Mouse (Mus musculus) stomach, embryonic 16.5 days (tissue): ENCODE data around the gene Zfp60. TPM values are rescaled to one million over a fixed set of nuclear protein-coding genes. Genes with fewer than 3 reads are reported as not detected.
"Not testable (repeated sequence)": the region's sequence is repeated elsewhere in the genome, so short reads cannot be mapped to it uniquely, and the experiment has no call there.

Experiments used
- ATAC-seq: fragments of 200-750 bp; cut with Nextera tagmentation; 2 replicates; pipeline ENCODE4 v1.8.0; 2017; ENCODE audit warnings: moderate number of reproducible peaks, moderate TSS enrichment; ENCODE audit not compliant: insufficient read depth, low FRiP score
- H3K27ac ChIP-seq: fragments of 300-500 bp; sonication (generic); 2 replicates; pipeline ENCODE4 v1.5.1; 2014; ENCODE audit warnings: low read length
- H3K27me3 ChIP-seq: fragments of 300-500 bp; sonication (generic); 2 replicates; pipeline ENCODE4 v1.6.1; 2014; ENCODE audit warnings: low read length, control low read depth, mixed read lengths; ENCODE audit not compliant: control insufficient read depth, insufficient read depth
- H3K36me3 ChIP-seq: fragments of 300-500 bp; sonication (generic); 2 replicates; pipeline ENCODE4 v1.6.1; 2014; ENCODE audit warnings: low read length; ENCODE audit not compliant: control insufficient read depth, insufficient read depth
- H3K4me1 ChIP-seq: fragments of 300-500 bp; sonication (generic); 2 replicates; pipeline ENCODE4 v1.6.1; 2014; ENCODE audit warnings: low read length, control low read depth, mixed read lengths; ENCODE audit not compliant: control insufficient read depth, insufficient read depth
- H3K4me2 ChIP-seq: fragments of 300-500 bp; sonication (generic); 2 replicates; pipeline ENCODE4 v1.6.1; 2014; ENCODE audit warnings: low read depth, low read length, mixed read lengths
- H3K4me3 ChIP-seq: fragments of 300-500 bp; sonication (generic); replicated peaks from 2 replicates; pipeline ENCODE4 v1.5.1; 2014; ENCODE audit warnings: mild to moderate bottlenecking, low read length
- H3K9ac ChIP-seq: fragments of 300-500 bp; sonication (generic); 2 replicates; pipeline ENCODE4 v1.6.1; 2014; ENCODE audit warnings: low read length
- H3K9me3 ChIP-seq: fragments of 300-500 bp; sonication (generic); replicated peaks from 2 replicates; pipeline ENCODE4 v1.6.1; 2016; ENCODE audit warnings: low read length, control low read depth; ENCODE audit not compliant: control insufficient read depth
- WGBS: fragments of 180-500 bp; shearing (Covaris S2); extraction: QIAGEN DNeasy Blood & Tissue Kit; methylation state at CpG from one replicate; pipeline ENCODE4 v1.1.7; 2014; 5-methylcytosine and 5-hydroxymethylcytosine counted together
- polyA plus RNA-seq: library from polyadenylated mRNA; unstranded; fragments of >200 nt; fragmentation: Nextera tagmentation; extraction: Ambion mirVana; gene quantifications from 2 replicates; pipeline ENCODE4 v1.2.1, GENCODE M21; 2015

Gene Zfp60
- polyA plus RNA-seq, 1 experiment from 2014 or later, result 28.2 TPM

DNA sequence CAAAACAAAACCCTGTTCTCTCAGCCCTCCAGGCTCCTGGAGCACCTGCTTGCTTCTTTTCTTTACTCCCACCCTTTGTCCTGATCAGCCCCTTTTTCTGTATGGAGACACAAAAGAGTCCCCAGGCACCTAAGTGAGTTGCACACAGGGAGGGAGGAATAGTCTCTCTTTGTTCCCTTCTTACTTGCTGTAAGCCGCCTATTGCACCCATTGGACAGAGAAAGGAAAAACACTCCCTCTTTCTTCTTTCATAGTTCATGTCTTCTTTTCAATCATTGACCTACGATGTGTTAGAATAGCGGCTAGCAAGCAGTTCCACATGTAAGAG lies 25.8 kb downstream of the Zfp60 start:
- no peaks in the 10 kb centered on the region for H3K36me3 ChIP-seq
- no peak for ATAC-seq
- WGBS, result 68% methylated on average over 3 of the region's 3 CpGs

GRCm38 (mm10) chr7:27765176-27765886 lies 34.1 kb downstream of the Zfp60 start:
- peak overlapping the region; percentile 42 for H3K4me3 ChIP-seq
- H3K4me2 ChIP-seq, result peak overlapping the region; percentile 58
- no peak overlapping the region for H3K27ac ChIP-seq
- no peak for ATAC-seq
- WGBS, result 6% methylated on average over 17 of the region's 17 CpGs
- no peaks in the 10 kb centered on the region for H3K9me3 ChIP-seq
- peak overlapping the region; percentile 55 for H3K9ac ChIP-seq
- H3K4me1 ChIP-seq, result no peaks in the 10 kb centered on the region
- no peaks in the 10 kb centered on the region for H3K36me3 ChIP-seq
- no peaks in the 10 kb centered on the region for H3K27me3 ChIP-seq

More for the DNA sequence above, 25.8 kb downstream of the Zfp60 start:
- H3K4me1 ChIP-seq, result no peaks in the 10 kb centered on the region
- H3K4me3 ChIP-seq, result no peak overlapping the region
- H3K4me2 ChIP-seq, result no peak overlapping the region
- H3K27ac ChIP-seq, result no peak overlapping the region
- no peaks in the 10 kb centered on the region; the same call in 1 of the 2 replicates for H3K9me3 ChIP-seq
- H3K27me3 ChIP-seq, result no peaks in the 10 kb centered on the region
- H3K9ac ChIP-seq, result no peak overlapping the region

- 76% methylated on average over 5 of the region's 5 CpGs for WGBS
- no peak overlapping the region for H3K9ac ChIP-seq
- H3K4me1 ChIP-seq, result no peaks in the 10 kb centered on the region
- H3K27me3 ChIP-seq, result no peaks in the 10 kb centered on the region
- H3K36me3 ChIP-seq, result no peaks in the 10 kb centered on the region
- H3K4me2 ChIP-seq, result no peak overlapping the region
- no peak overlapping the region for H3K4me3 ChIP-seq
- no peak overlapping the region for H3K27ac ChIP-seq
- ATAC-seq, result no peak
- H3K9me3 ChIP-seq, result peaks cover 13% of the 10 kb centered on the region
Observed at GRCm38 (mm10) chr7:27789306-27789705, 58.1 kb downstream of the Zfp60 start.

GRCm38 (mm10) chr7:27793865-27794264 lies 62.7 kb downstream of the Zfp60 start:
- H3K9ac ChIP-seq, H3K4me2 ChIP-seq, H3K9me3 ChIP-seq, H3K36me3 ChIP-seq, ATAC-seq, H3K4me3 ChIP-seq, H3K27me3 ChIP-seq, H3K27ac ChIP-seq, H3K4me1 ChIP-seq: not testable (repeated sequence)
- 46% methylated on average over 3 of the region's 3 CpGs for WGBS

DNA sequence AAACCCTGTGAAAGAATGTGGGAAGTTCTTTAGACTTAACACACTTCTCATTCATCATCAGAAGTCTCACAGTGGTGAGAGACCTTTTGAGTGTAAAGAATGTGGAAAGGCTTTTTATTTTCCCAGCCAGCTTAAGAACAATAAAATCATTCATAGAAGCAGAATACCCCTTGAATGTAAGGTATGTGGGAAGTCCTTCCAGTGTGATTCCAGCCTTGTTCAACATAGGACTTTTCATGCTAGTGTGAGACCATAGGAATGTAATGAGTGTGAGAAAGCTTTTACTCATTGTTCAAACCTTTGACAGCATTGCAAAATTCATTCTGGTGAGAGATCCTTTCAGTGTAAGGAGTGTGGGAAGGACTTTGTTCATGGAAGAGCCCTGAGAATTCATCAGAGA lies 63.4 kb downstream of the Zfp60 start:
- Histone ChIP-seq H3K27me3 (no peaks in the 10 kb centered on the region), H3K4me2 (no peak overlapping the region), H3K4me3 (no peak overlapping the region), H3K36me3 (no peaks in the 10 kb centered on the region), H3K4me1 (0 out of 2 replicates have a peak, but pooled peaks cover 3% of the 10 kb centered on the region), H3K9ac (no peak overlapping the region), H3K27ac (no peak overlapping the region), H3K9me3 (0 out of 2 replicates have a peak, but pooled peaks cover 4% of the 10 kb centered on the region)
- no peak for ATAC-seq

DNA sequence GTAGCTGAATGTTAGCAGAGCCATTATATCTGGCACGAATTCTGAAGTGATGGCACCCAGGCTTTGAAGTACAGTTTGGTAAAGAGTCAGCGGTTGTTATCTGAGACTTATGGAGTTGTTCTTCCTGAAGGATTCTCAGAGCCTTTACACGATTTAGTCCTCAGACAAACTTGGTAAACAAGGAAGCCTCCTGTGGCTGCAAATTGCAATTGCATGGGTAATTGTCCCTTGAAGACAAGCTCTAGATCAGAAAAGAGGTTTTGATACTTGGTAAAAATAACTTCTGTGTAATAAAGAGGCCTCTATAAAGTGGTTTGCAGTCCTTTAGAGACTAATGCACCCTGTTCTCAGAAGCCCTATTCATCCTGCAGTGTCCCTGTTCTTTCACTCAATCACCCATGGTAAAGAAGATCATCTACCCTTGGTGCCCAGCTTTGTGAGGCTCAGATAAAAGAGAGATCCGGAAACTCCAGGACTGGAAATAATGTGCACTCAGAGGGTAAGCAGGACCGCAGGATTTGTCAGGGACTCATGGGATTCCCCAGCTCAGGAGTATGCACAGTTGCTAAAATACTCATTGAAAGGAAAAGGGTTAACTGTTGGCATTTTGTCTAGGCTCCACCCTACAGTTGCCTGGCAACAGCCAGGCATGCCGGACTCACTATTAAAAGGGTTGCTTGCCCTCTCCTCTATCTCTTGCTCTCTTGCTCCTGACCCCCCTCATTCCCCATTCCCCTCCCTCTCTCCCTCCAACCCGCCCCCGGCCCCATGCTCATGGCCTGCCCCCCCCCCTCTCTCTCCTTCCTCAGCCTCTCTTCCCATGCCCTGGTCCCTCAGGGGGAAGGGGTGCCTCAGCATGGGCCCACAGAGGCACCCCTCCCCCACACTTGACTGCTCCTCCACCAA lies 67.0 kb downstream of the Zfp60 start:
- H3K4me3 ChIP-seq, result no peak overlapping the region
- no peak overlapping the region for H3K9ac ChIP-seq
- WGBS, result 29% methylated on average over 7 of the region's 8 CpGs
- no peaks in the 10 kb centered on the region for H3K27me3 ChIP-seq
- 0 out of 2 replicates have a peak, but pooled peaks have one; percentile 53 for ATAC-seq
- H3K27ac ChIP-seq, result no peak overlapping the region
- 0 out of 2 replicates have a peak overlapping the region, but pooled peaks have one; percentile 21 for H3K4me2 ChIP-seq
- 0 out of 2 replicates have a peak, but pooled peaks cover 4% of the 10 kb centered on the region for H3K9me3 ChIP-seq
- 0 out of 2 replicates have a peak, but pooled peaks cover 3% of the 10 kb centered on the region for H3K4me1 ChIP-seq
- H3K36me3 ChIP-seq, result no peaks in the 10 kb centered on the region

DNA sequence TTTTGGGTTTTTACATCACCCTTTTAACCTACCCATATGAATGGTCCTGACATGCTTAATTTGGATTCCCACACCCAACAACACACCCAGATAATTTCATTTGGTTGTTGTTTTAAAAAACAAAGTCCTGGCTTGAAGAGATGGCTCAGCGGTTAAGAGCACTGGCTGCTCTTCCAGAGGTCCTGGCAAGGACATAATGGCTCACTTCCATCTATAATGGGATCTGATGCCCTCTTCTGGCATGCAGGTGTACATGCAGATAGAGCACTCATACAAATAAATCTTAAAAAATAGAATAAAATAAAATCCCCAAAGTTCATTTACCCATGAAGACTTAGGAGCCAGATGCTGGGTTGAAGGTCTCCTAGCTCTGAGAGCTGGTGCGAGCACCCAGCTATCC lies 69.9 kb downstream of the Zfp60 start:
- Histone ChIP-seq H3K4me2 (no peak overlapping the region), H3K9me3 (0 out of 2 replicates have a peak, but pooled peaks cover 4% of the 10 kb centered on the region), H3K9ac (no peak overlapping the region), H3K36me3 (no peaks in the 10 kb centered on the region), H3K27me3 (no peaks in the 10 kb centered on the region), H3K4me3 (no peak overlapping the region), H3K27ac (no peak overlapping the region), H3K4me1 (0 out of 2 replicates have a peak, but pooled peaks cover 3% of the 10 kb centered on the region)
- ATAC-seq, result no peak
- 44% methylated on average over 2 of the region's 2 CpGs for WGBS

DNA sequence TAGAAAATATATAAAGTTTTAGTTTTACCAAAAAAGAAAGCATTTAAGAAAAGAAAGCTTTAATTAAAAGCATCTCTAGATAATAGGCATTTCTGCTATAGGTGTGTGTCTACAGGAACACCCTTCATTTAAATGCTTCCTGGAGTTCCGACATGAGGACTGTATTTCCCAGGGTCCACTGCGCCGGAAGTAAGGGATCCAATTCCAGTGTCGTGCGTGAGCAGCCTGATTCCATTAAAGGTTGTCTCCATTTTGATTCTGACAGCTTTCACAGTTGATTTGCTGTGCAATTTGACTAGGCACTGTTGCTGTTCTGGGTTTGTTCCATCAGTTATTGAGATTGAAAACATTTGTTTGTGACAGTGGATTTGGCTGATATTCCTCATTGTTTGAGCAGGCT lies 71.8 kb downstream of the Zfp60 start:
- no peaks in the 10 kb centered on the region for H3K9me3 ChIP-seq
- ATAC-seq, result no peak
- WGBS, result 73% methylated on average over 5 of the region's 5 CpGs
- no peak overlapping the region for H3K27ac ChIP-seq
- no peak overlapping the region for H3K9ac ChIP-seq
- no peaks in the 10 kb centered on the region for H3K27me3 ChIP-seq
- no peak overlapping the region for H3K4me2 ChIP-seq
- no peak overlapping the region for H3K4me3 ChIP-seq
- no peaks in the 10 kb centered on the region; the same call in 1 of the 2 replicates for H3K36me3 ChIP-seq
- H3K4me1 ChIP-seq, result 0 out of 2 replicates have a peak, but pooled peaks cover 3% of the 10 kb centered on the region
